Mouse (Mus musculus): Measurements from ENCODE around the gene Prrt3. TPM values are rescaled to one million over a fixed set of nuclear protein-coding genes. Genes with fewer than 3 reads are reported as not detected.
A peak's percentile ranks its signal among the peaks of the same experiment; 100 is the strongest.

The Prrt3 gene
- polyA plus RNA-seq, 1 experiment from 2014 or later = 2.2 TPM

- H3K9me3 ChIP-seq = no peaks in the 10 kb centered on the region
- H3K27me3 ChIP-seq (replicated peaks; ENCODE audit: low read depth, poor library complexity, severe bottlenecking) = no peaks in the 10 kb centered on the region
- no peak overlapping the region for H3K4me3 ChIP-seq
- DNase-seq (ENCODE audit: low spot score) = no peak
- no peak overlapping the region for H3K27ac ChIP-seq (replicated peaks)
- H3K36me3 ChIP-seq (replicated peaks) = peaks cover 12% of the 10 kb centered on the region
- 68% methylated on average over 7 of the region's 7 CpGs for WGBS
- peaks cover 6% of the 10 kb centered on the region; the same call in 1 of the 2 replicates for H3K4me1 ChIP-seq
Observed at GRCm38 (mm10) chr6:113508272-113508946, 6.7 kb upstream of the Prrt3 start.

- Histone ChIP-seq H3K27ac (replicated peaks) (no peak overlapping the region), H3K4me3 (no peak overlapping the region), H3K9me3 (no peaks in the 10 kb centered on the region), H3K4me1 (peaks cover 6% of the 10 kb centered on the region; the same call in 1 of the 2 replicates), H3K27me3 (replicated peaks; ENCODE audit: low read depth, poor library complexity, severe bottlenecking) (peaks cover 11% of the 10 kb centered on the region), H3K36me3 (replicated peaks) (peaks cover 4% of the 10 kb centered on the region; the same call in 1 of the 2 replicates)
- DNase-seq (ENCODE audit: low spot score) = no peak
Observed at GRCm38 (mm10) chr6:113507130-113507529, 5.4 kb upstream of the Prrt3 start.

GRCm38 (mm10) chr6:113505689-113506088 is 4.0 kb upstream of the Prrt3 start:
- H3K4me3 ChIP-seq = no peak overlapping the region
- DNase-seq (ENCODE audit: low spot score) = no peak
- peaks cover 15% of the 10 kb centered on the region for H3K4me1 ChIP-seq
- H3K36me3 ChIP-seq (replicated peaks) = no peaks in the 10 kb centered on the region
- H3K27me3 ChIP-seq (replicated peaks; ENCODE audit: low read depth, poor library complexity, severe bottlenecking) = peaks cover 25% of the 10 kb centered on the region
- H3K9me3 ChIP-seq = no peaks in the 10 kb centered on the region
- H3K27ac ChIP-seq (replicated peaks) = no peak overlapping the region
- 72% methylated on average over 1 of the region's 1 CpGs for WGBS

- no peaks in the 10 kb centered on the region for H3K36me3 ChIP-seq (replicated peaks)
- no peak overlapping the region for H3K4me3 ChIP-seq
- 72% methylated on average over 2 of the region's 2 CpGs for WGBS
- H3K9me3 ChIP-seq = no peaks in the 10 kb centered on the region
- no peak for DNase-seq (ENCODE audit: low spot score)
- H3K4me1 ChIP-seq = peaks cover 12% of the 10 kb centered on the region
- peaks cover 41% of the 10 kb centered on the region for H3K27me3 ChIP-seq (replicated peaks; ENCODE audit: low read depth, poor library complexity, severe bottlenecking)
- no peak overlapping the region for H3K27ac ChIP-seq (replicated peaks)
Observed at GRCm38 (mm10) chr6:113502801-113503200, 1.1 kb upstream of the Prrt3 start.

- no peaks in the 10 kb centered on the region for H3K36me3 ChIP-seq (replicated peaks)
- H3K27ac ChIP-seq (replicated peaks) = no peak overlapping the region
- H3K27me3 ChIP-seq (replicated peaks; ENCODE audit: low read depth, poor library complexity, severe bottlenecking) = peaks cover 75% of the 10 kb centered on the region
- DNase-seq (ENCODE audit: low spot score) = no peak
- H3K4me3 ChIP-seq = no peak overlapping the region
- WGBS = 82% methylated on average over 6 of the region's 6 CpGs
- H3K4me1 ChIP-seq = peaks cover 27% of the 10 kb centered on the region
- H3K9me3 ChIP-seq = no peaks in the 10 kb centered on the region
Observed at GRCm38 (mm10) chr6:113499346-113499745, 2.4 kb downstream of the Prrt3 start.

- no peak for DNase-seq (ENCODE audit: low spot score)
Observed at GRCm38 (mm10) chr6:113495071-113495675, 6.6 kb downstream of the Prrt3 start.

GRCm38 (mm10) chr6:113494258-113494788 is 7.4 kb downstream of the Prrt3 start:
- H3K27ac ChIP-seq (replicated peaks) = peak overlapping the region; percentile 74
- peaks cover 33% of the 10 kb centered on the region for H3K36me3 ChIP-seq (replicated peaks)
- H3K4me1 ChIP-seq = peaks cover 21% of the 10 kb centered on the region
- peak; percentile 86 for DNase-seq (ENCODE audit: low spot score)
- no peaks in the 10 kb centered on the region for H3K9me3 ChIP-seq
- peaks cover 58% of the 10 kb centered on the region for H3K27me3 ChIP-seq (replicated peaks; ENCODE audit: low read depth, poor library complexity, severe bottlenecking)
- WGBS = 1% methylated on average over 54 of the region's 54 CpGs
- peak overlapping the region; percentile 55 for H3K4me3 ChIP-seq

More at GRCm38 (mm10) chr6:113495071-113495675, 6.6 kb downstream of the Prrt3 start:
- Histone ChIP-seq H3K9me3 (no peaks in the 10 kb centered on the region), H3K4me3 (peak overlapping the region; percentile 55), H3K36me3 (replicated peaks) (peaks cover 24% of the 10 kb centered on the region), H3K4me1 (peaks cover 21% of the 10 kb centered on the region), H3K27me3 (replicated peaks; ENCODE audit: low read depth, poor library complexity, severe bottlenecking) (peaks cover 65% of the 10 kb centered on the region), H3K27ac (replicated peaks) (peak overlapping the region; percentile 74; the same call in 1 of the 2 replicates)
- 52% methylated on average over 28 of the region's 28 CpGs for WGBS

- H3K27me3 ChIP-seq (replicated peaks; ENCODE audit: low read depth, poor library complexity, severe bottlenecking) = peaks cover 50% of the 10 kb centered on the region
- no peak for DNase-seq (ENCODE audit: low spot score)
- H3K9me3 ChIP-seq = no peaks in the 10 kb centered on the region
- H3K36me3 ChIP-seq (replicated peaks) = peaks cover 43% of the 10 kb centered on the region
- no peak overlapping the region for H3K4me3 ChIP-seq
- H3K27ac ChIP-seq (replicated peaks) = no peak overlapping the region
- H3K4me1 ChIP-seq = peaks cover 26% of the 10 kb centered on the region
- 76% methylated on average over 24 of the region's 24 CpGs for WGBS
Observed at GRCm38 (mm10) chr6:113492101-113492864, 9.4 kb downstream of the Prrt3 start.

GRCm38 (mm10) chr6:113489410-113489809 is 12.3 kb downstream of the Prrt3 start:
- no peak for DNase-seq (ENCODE audit: low spot score)
- H3K27ac ChIP-seq (replicated peaks) = no peak overlapping the region
- H3K4me3 ChIP-seq = no peak overlapping the region
- H3K9me3 ChIP-seq = no peaks in the 10 kb centered on the region
- peaks cover 43% of the 10 kb centered on the region for H3K36me3 ChIP-seq (replicated peaks)
- 91% methylated on average over 14 of the region's 14 CpGs for WGBS
- peaks cover 25% of the 10 kb centered on the region for H3K4me1 ChIP-seq
- peaks cover 21% of the 10 kb centered on the region for H3K27me3 ChIP-seq (replicated peaks; ENCODE audit: low read depth, poor library complexity, severe bottlenecking)

GRCm38 (mm10) chr6:113487125-113487576 is 14.6 kb downstream of the Prrt3 start:
- 48% methylated on average over 7 of the region's 7 CpGs for WGBS
- DNase-seq (ENCODE audit: low spot score) = peak; percentile 66
- Histone ChIP-seq H3K4me3 (peak overlapping the region; percentile 5; the same call in 1 of the 2 replicates), H3K4me1 (peaks cover 40% of the 10 kb centered on the region), H3K36me3 (replicated peaks) (peaks cover 37% of the 10 kb centered on the region), H3K9me3 (no peaks in the 10 kb centered on the region), H3K27ac (replicated peaks) (no peak overlapping the region), H3K27me3 (replicated peaks; ENCODE audit: low read depth, poor library complexity, severe bottlenecking) (peaks cover 9% of the 10 kb centered on the region)

- DNase-seq (ENCODE audit: low spot score) = peak; percentile 32
- peaks cover 44% of the 10 kb centered on the region for H3K4me1 ChIP-seq
- peak overlapping the region; percentile 86 for H3K27ac ChIP-seq (replicated peaks)
- H3K4me3 ChIP-seq = peak overlapping the region; percentile 68
- H3K9me3 ChIP-seq = no peaks in the 10 kb centered on the region
- 13% methylated on average over 10 of the region's 10 CpGs for WGBS
- H3K36me3 ChIP-seq (replicated peaks) = peaks cover 9% of the 10 kb centered on the region
- peaks cover 43% of the 10 kb centered on the region for H3K27me3 ChIP-seq (replicated peaks; ENCODE audit: low read depth, poor library complexity, severe bottlenecking)
Observed at GRCm38 (mm10) chr6:113483729-113484128, 18.0 kb downstream of the Prrt3 start.

GRCm38 (mm10) chr6:113483100-113483615 is 18.6 kb downstream of the Prrt3 start, which contains the start of gene Creld1:
Gene Creld1, plus strand, starts transcription at chr6:113483297.
- Histone ChIP-seq H3K9me3 (no peaks in the 10 kb centered on the region), H3K27me3 (replicated peaks; ENCODE audit: low read depth, poor library complexity, severe bottlenecking) (peaks cover 43% of the 10 kb centered on the region), H3K27ac (replicated peaks) (peak within 1 kb of the TSS; percentile 86), H3K36me3 (replicated peaks) (peaks cover 4% of the 10 kb centered on the region), H3K4me1 (peaks cover 44% of the 10 kb centered on the region), H3K4me3 (peak within 1 kb of the TSS; percentile 68)
- DNase-seq (ENCODE audit: low spot score) = peak; percentile 94
- under 1% methylated on average over 26 of the region's 26 CpGs for WGBS
